Mouse (Mus musculus): ENCODE data around the gene Sgcd. TPM values are rescaled to one million over a fixed set of nuclear protein-coding genes. Genes with fewer than 3 reads are reported as not detected.

The Sgcd gene
- total and polyA plus RNA-seq, 2 experiments from 2014 or later: 4.6 to 51.3 TPM

- H3K4me1 ChIP-seq (ENCODE audit: insufficient read depth, low read length): peaks cover 4% of the 10 kb centered on the region; the same call in 1 of the 2 replicates
- TF ChIP-seq CTCF (IDR thresholded peaks at IDR 0.05): no peak
- ATAC-seq (ENCODE audit: low FRiP score) (no peak), DNase-seq (ENCODE audit: low spot score) (no peak)
- H3K27me3 ChIP-seq (ENCODE audit: insufficient read depth, low read length): no peaks in the 10 kb centered on the region
- no peak overlapping the region for H3K27ac ChIP-seq (ENCODE audit: low read depth, low read length)
- no peaks in the 10 kb centered on the region for H3K9me3 ChIP-seq (ENCODE audit: low read length)
- no peak overlapping the region for H3K4me2 ChIP-seq (ENCODE audit: low read depth, low read length, poor library complexity, severe bottlenecking)
- no peak overlapping the region for H3K4me3 ChIP-seq (ENCODE audit: low read depth, low read length)
- WGBS: 76% methylated on average over 8 of the region's 8 CpGs
- H3K36me3 ChIP-seq (ENCODE audit: insufficient read depth, low read length): no peaks in the 10 kb centered on the region
- no peak overlapping the region for H3K9ac ChIP-seq (replicated peaks; ENCODE audit: low read length, poor library complexity, severe bottlenecking)
Observed at GRCm38 (mm10) chr11:47247703-47248344, 740.9 kb downstream of the Sgcd start.

GRCm38 (mm10) chr11:47242401-47242800, 746.4 kb downstream of the Sgcd start:
- H3K4me1 ChIP-seq (ENCODE audit: insufficient read depth, low read length): no peaks in the 10 kb centered on the region
- no peak overlapping the region for H3K9ac ChIP-seq (replicated peaks; ENCODE audit: low read length, poor library complexity, severe bottlenecking)
- no peak overlapping the region for H3K4me3 ChIP-seq (ENCODE audit: low read depth, low read length)
- DNase-seq (ENCODE audit: low spot score): no peak
- H3K27me3 ChIP-seq (ENCODE audit: insufficient read depth, low read length): no peaks in the 10 kb centered on the region
- no peak for TF ChIP-seq CTCF (IDR thresholded peaks at IDR 0.05)
- H3K9me3 ChIP-seq (ENCODE audit: low read length): no peaks in the 10 kb centered on the region
- no peaks in the 10 kb centered on the region for H3K36me3 ChIP-seq (ENCODE audit: insufficient read depth, low read length)
- no peak overlapping the region for H3K4me2 ChIP-seq (ENCODE audit: low read depth, low read length, poor library complexity, severe bottlenecking)
- WGBS: 70% methylated on average over 1 of the region's 1 CpGs
- no peak overlapping the region for H3K27ac ChIP-seq (ENCODE audit: low read depth, low read length)
- no peak for ATAC-seq (ENCODE audit: low FRiP score)

GRCm38 (mm10) chr11:47228222-47228621, 760.5 kb downstream of the Sgcd start:
- no peak for DNase-seq (ENCODE audit: low spot score)
- no peaks in the 10 kb centered on the region for H3K36me3 ChIP-seq (ENCODE audit: insufficient read depth, low read length)
- no peak for ATAC-seq (ENCODE audit: low FRiP score)
- H3K9ac ChIP-seq (replicated peaks; ENCODE audit: low read length, poor library complexity, severe bottlenecking): no peak overlapping the region
- H3K4me3 ChIP-seq (ENCODE audit: low read depth, low read length): no peak overlapping the region
- no peaks in the 10 kb centered on the region for H3K9me3 ChIP-seq (ENCODE audit: low read length)
- no peak overlapping the region for H3K27ac ChIP-seq (ENCODE audit: low read depth, low read length)
- no peaks in the 10 kb centered on the region for H3K27me3 ChIP-seq (ENCODE audit: insufficient read depth, low read length)
- no peaks in the 10 kb centered on the region for H3K4me1 ChIP-seq (ENCODE audit: insufficient read depth, low read length)
- 40% methylated on average over 1 of the region's 1 CpGs for WGBS
- TF ChIP-seq CTCF (IDR thresholded peaks at IDR 0.05): no peak
- no peak overlapping the region for H3K4me2 ChIP-seq (ENCODE audit: low read depth, low read length, poor library complexity, severe bottlenecking)

- DNase-seq (ENCODE audit: low spot score): no peak
- Histone ChIP-seq H3K9ac (replicated peaks; ENCODE audit: low read length, poor library complexity, severe bottlenecking) (no peak overlapping the region), H3K4me1 (ENCODE audit: insufficient read depth, low read length) (no peaks in the 10 kb centered on the region), H3K27me3 (ENCODE audit: insufficient read depth, low read length) (no peaks in the 10 kb centered on the region), H3K4me2 (ENCODE audit: low read depth, low read length, poor library complexity, severe bottlenecking) (no peak overlapping the region), H3K36me3 (ENCODE audit: insufficient read depth, low read length) (no peaks in the 10 kb centered on the region), H3K4me3 (ENCODE audit: low read depth, low read length) (no peak overlapping the region), H3K9me3 (ENCODE audit: low read length) (no peaks in the 10 kb centered on the region), H3K27ac (ENCODE audit: low read depth, low read length) (no peak overlapping the region)
- 91% methylated on average over 2 of the region's 2 CpGs for whole genome bisulfite sequencing
- no peak for TF ChIP-seq CTCF (IDR thresholded peaks at IDR 0.05)
- ATAC-seq (ENCODE audit: low FRiP score): no peak
Observed at GRCm38 (mm10) chr11:47224148-47224547, 764.6 kb downstream of the Sgcd start.

GRCm38 (mm10) chr11:47211531-47211930, 777.2 kb downstream of the Sgcd start:
- Histone ChIP-seq H3K4me1 (ENCODE audit: insufficient read depth, low read length) (no peaks in the 10 kb centered on the region), H3K27me3 (ENCODE audit: insufficient read depth, low read length) (no peaks in the 10 kb centered on the region), H3K9ac (replicated peaks; ENCODE audit: low read length, poor library complexity, severe bottlenecking) (no peak overlapping the region), H3K4me3 (ENCODE audit: low read depth, low read length) (no peak overlapping the region), H3K4me2 (ENCODE audit: low read depth, low read length, poor library complexity, severe bottlenecking) (no peak overlapping the region), H3K36me3 (ENCODE audit: insufficient read depth, low read length) (no peaks in the 10 kb centered on the region), H3K27ac (ENCODE audit: low read depth, low read length) (no peak overlapping the region), H3K9me3 (ENCODE audit: low read length) (no peaks in the 10 kb centered on the region)
- DNase-seq (ENCODE audit: low spot score): no peak
- 67% methylated on average over 8 of the region's 8 CpGs for WGBS
- no peak for TF ChIP-seq CTCF (IDR thresholded peaks at IDR 0.05)
- ATAC-seq (ENCODE audit: low FRiP score): no peak

GRCm38 (mm10) chr11:47206461-47206860, 782.3 kb downstream of the Sgcd start:
- no peak for TF ChIP-seq CTCF (IDR thresholded peaks at IDR 0.05)
- Histone ChIP-seq H3K4me3 (ENCODE audit: low read depth, low read length) (no peak overlapping the region), H3K27ac (ENCODE audit: low read depth, low read length) (no peak overlapping the region), H3K4me1 (ENCODE audit: insufficient read depth, low read length) (no peaks in the 10 kb centered on the region), H3K36me3 (ENCODE audit: insufficient read depth, low read length) (no peaks in the 10 kb centered on the region), H3K4me2 (ENCODE audit: low read depth, low read length, poor library complexity, severe bottlenecking) (no peak overlapping the region), H3K9me3 (ENCODE audit: low read length) (no peaks in the 10 kb centered on the region), H3K27me3 (ENCODE audit: insufficient read depth, low read length) (no peaks in the 10 kb centered on the region), H3K9ac (replicated peaks; ENCODE audit: low read length, poor library complexity, severe bottlenecking) (no peak overlapping the region)
- ATAC-seq (ENCODE audit: low FRiP score) (no peak), DNase-seq (ENCODE audit: low spot score) (no peak)
- 46% methylated on average over 1 of the region's 1 CpGs for WGBS
